Mouse (Mus musculus): ENCODE results near the gene Dnmt1. TPM values are rescaled to one million over a fixed set of nuclear protein-coding genes. Genes with fewer than 3 reads are reported as not detected.

The Dnmt1 gene
- polyA plus RNA-seq, 1 experiment from 2014 or later: 95.7 TPM

DNA sequence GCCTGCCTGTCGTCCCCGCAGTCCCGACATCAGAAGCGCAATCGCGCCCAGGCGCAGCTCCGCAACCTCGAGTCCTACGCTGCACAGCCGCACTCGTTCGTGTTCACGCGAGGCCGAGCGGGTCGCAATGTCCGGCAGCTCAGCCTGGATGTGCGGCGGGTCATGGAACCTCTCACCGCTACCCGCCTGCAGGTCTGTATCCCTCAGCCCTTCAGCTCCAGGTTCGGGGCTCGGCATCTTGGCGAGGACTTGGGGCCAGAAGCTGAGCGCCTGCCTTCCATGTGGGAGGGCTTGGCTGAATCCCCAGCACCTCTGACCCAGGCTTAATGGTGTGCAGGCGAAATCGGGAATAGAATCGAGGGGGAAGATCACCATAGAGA lies 71.3 kb downstream of the Dnmt1 start:
- no peaks in the 10 kb centered on the region for H3K27me3 ChIP-seq (ENCODE audit: control insufficient read depth, insufficient read depth, low read length)
- H3K9ac ChIP-seq (ENCODE audit: low read length): peak overlapping the region; percentile 58
- peak overlapping the region; percentile 79 for H3K4me3 ChIP-seq (ENCODE audit: low read depth, low read length)
- ATAC-seq (ENCODE audit: insufficient number of reproducible peaks, low FRiP score, low TSS enrichment, low read depth) (peak; percentile 38), DNase-seq (ENCODE audit: low spot score) (no peak)
- 0 out of 2 replicates have a peak overlapping the region, but pooled peaks have one; percentile 37 for H3K27ac ChIP-seq (replicated peaks; ENCODE audit: low read depth, low read length)
- peak overlapping the region; percentile 36 for H3K4me2 ChIP-seq (ENCODE audit: low read depth, severe bottlenecking)
- no peaks in the 10 kb centered on the region for H3K4me1 ChIP-seq (ENCODE audit: control insufficient read depth, insufficient read depth, low read length)
- no peaks in the 10 kb centered on the region for H3K9me3 ChIP-seq (ENCODE audit: control insufficient read depth, low read length)
- under 1% methylated on average over 30 of the region's 30 CpGs for WGBS
- H3K36me3 ChIP-seq (ENCODE audit: control insufficient read depth, insufficient read depth, low read length): peaks cover 30% of the 10 kb centered on the region

- H3K36me3 ChIP-seq (ENCODE audit: control insufficient read depth, insufficient read depth, low read length): peaks cover 26% of the 10 kb centered on the region
- peak within 1 kb of the TSS; percentile 36 for H3K4me2 ChIP-seq (ENCODE audit: low read depth, severe bottlenecking)
- peak within 1 kb of the TSS; percentile 79 for H3K4me3 ChIP-seq (ENCODE audit: low read depth, low read length)
- ATAC-seq (ENCODE audit: insufficient number of reproducible peaks, low FRiP score, low TSS enrichment, low read depth) (peak; percentile 92), DNase-seq (ENCODE audit: low spot score) (peak; percentile 96)
- peak within 1 kb of the TSS; percentile 71; the same call in 1 of the 2 replicates for H3K27ac ChIP-seq (replicated peaks; ENCODE audit: low read depth, low read length)
- 0% methylated on average over 43 of the region's 43 CpGs for WGBS
- H3K9me3 ChIP-seq (ENCODE audit: control insufficient read depth, low read length): no peaks in the 10 kb centered on the region
- no peaks in the 10 kb centered on the region for H3K4me1 ChIP-seq (ENCODE audit: control insufficient read depth, insufficient read depth, low read length)
- H3K9ac ChIP-seq (ENCODE audit: low read length): peak within 1 kb of the TSS; percentile 70
- no peaks in the 10 kb centered on the region for H3K27me3 ChIP-seq (ENCODE audit: control insufficient read depth, insufficient read depth, low read length)
Measured at GRCm38 (mm10) chr9:20887704-20888385, 71.8 kb downstream of the Dnmt1 start, which contains the start of gene Ppan. Gene Ppan (plus strand): TSS chr9:20888175.

- H3K27ac ChIP-seq (replicated peaks; ENCODE audit: low read depth, low read length): no peak overlapping the region
Measured at GRCm38 (mm10) chr9:20887191-20887590, 72.5 kb downstream of the Dnmt1 start.

DNA sequence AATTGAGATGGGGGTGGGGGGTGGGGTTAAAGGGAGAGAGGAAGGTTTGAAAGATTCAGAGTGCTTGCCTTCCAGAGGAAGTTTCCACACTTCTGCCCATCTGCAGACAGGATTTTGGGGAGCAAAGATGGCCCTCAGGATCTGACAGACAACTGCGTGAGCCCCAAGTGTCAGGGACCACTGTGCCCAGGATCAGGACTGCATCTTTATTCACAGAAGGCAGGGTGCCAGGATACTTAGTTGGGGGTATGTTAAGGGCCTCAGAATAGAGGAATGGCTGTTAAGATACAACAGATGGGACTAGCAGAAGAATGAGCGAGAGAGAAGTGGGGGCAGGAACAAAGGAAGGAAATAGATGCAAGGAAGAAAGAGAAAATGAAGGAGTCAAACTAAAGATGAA lies 73.1 kb downstream of the Dnmt1 start:
- no peak overlapping the region for H3K27ac ChIP-seq (replicated peaks; ENCODE audit: low read depth, low read length)
- H3K9ac ChIP-seq (ENCODE audit: low read length): no peak overlapping the region
- WGBS: 92% methylated on average over 2 of the region's 2 CpGs
- H3K9me3 ChIP-seq (ENCODE audit: control insufficient read depth, low read length): no peaks in the 10 kb centered on the region
- no peak for ATAC-seq (ENCODE audit: insufficient number of reproducible peaks, low FRiP score, low TSS enrichment, low read depth)
- H3K36me3 ChIP-seq (ENCODE audit: control insufficient read depth, insufficient read depth, low read length): peaks cover 17% of the 10 kb centered on the region
- H3K4me3 ChIP-seq (ENCODE audit: low read depth, low read length): no peak overlapping the region
- H3K4me1 ChIP-seq (ENCODE audit: control insufficient read depth, insufficient read depth, low read length): no peaks in the 10 kb centered on the region
- no peak for DNase-seq (ENCODE audit: low spot score)
- H3K27me3 ChIP-seq (ENCODE audit: control insufficient read depth, insufficient read depth, low read length): no peaks in the 10 kb centered on the region
- H3K4me2 ChIP-seq (ENCODE audit: low read depth, severe bottlenecking): no peak overlapping the region

More at GRCm38 (mm10) chr9:20887191-20887590, 72.5 kb downstream of the Dnmt1 start:
- Histone ChIP-seq H3K36me3 (ENCODE audit: control insufficient read depth, insufficient read depth, low read length) (peaks cover 22% of the 10 kb centered on the region), H3K4me2 (ENCODE audit: low read depth, severe bottlenecking) (no peak overlapping the region), H3K9ac (ENCODE audit: low read length) (no peak overlapping the region), H3K4me1 (ENCODE audit: control insufficient read depth, insufficient read depth, low read length) (no peaks in the 10 kb centered on the region), H3K9me3 (ENCODE audit: control insufficient read depth, low read length) (no peaks in the 10 kb centered on the region), H3K27me3 (ENCODE audit: control insufficient read depth, insufficient read depth, low read length) (no peaks in the 10 kb centered on the region), H3K4me3 (ENCODE audit: low read depth, low read length) (no peak overlapping the region)
- DNase-seq (ENCODE audit: low spot score): no peak
- 86% methylated on average over 6 of the region's 6 CpGs for WGBS
- no peak for ATAC-seq (ENCODE audit: insufficient number of reproducible peaks, low FRiP score, low TSS enrichment, low read depth)

DNA sequence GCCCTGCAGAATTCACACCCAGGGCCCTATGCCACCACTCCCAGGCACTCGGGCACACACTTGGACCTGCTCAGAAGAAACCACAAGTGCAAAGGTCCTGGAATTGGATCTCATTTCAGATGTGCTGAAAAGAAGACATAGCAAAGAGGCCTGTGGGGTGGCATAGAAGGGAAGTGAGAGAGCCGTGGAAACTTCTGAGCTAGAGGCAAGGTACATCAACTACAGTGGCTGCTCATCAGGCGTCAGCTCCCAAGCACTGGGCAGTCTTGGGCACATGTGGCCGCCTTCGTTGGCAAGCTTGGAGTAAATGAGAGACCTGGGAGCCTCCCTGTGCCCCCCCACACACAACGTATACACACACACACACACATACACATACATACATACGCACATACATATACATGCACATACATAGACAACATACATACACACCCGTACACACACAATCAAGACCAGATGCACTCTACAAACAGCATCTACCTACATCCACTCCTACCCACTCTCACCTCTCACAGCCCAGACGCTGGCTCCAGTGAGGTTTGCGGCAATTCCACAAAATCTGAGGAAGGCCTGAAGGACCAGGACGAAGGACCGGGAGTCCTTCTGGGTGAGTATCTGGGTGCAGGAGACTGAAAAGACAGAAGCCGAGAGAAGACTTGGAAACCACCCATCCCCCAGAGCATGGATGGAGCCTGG lies 80.4 kb downstream of the Dnmt1 start, which contains the start of gene Angptl6:
Gene Angptl6 (minus strand): TSS at position 631 of the 696 bp plus-strand sequence.
- WGBS: 89% methylated on average over 13 of the region's 13 CpGs
- 0 out of 2 replicates have a peak, but pooled peaks cover 4% of the 10 kb centered on the region for H3K27me3 ChIP-seq (ENCODE audit: control insufficient read depth, insufficient read depth, low read length)
- DNase-seq (ENCODE audit: low spot score): no peak
- H3K9me3 ChIP-seq (ENCODE audit: control insufficient read depth, low read length): no peaks in the 10 kb centered on the region
- ATAC-seq (ENCODE audit: insufficient number of reproducible peaks, low FRiP score, low TSS enrichment, low read depth): 0 out of 2 replicates have a peak, but pooled peaks have one; percentile 1
- H3K4me1 ChIP-seq (ENCODE audit: control insufficient read depth, insufficient read depth, low read length): no peaks in the 10 kb centered on the region
- no peaks in the 10 kb centered on the region for H3K36me3 ChIP-seq (ENCODE audit: control insufficient read depth, insufficient read depth, low read length)
- peak within 1 kb of the TSS; percentile 37 for H3K4me3 ChIP-seq (ENCODE audit: low read depth, low read length)
- H3K9ac ChIP-seq (ENCODE audit: low read length): peak within 1 kb of the TSS; percentile 75
- H3K4me2 ChIP-seq (ENCODE audit: low read depth, severe bottlenecking): peak within 1 kb of the TSS; percentile 63
- H3K27ac ChIP-seq (replicated peaks; ENCODE audit: low read depth, low read length): peak within 1 kb of the TSS; percentile 60; the same call in 1 of the 2 replicates

- DNase-seq (ENCODE audit: low spot score): no peak
- no peaks in the 10 kb centered on the region for H3K4me1 ChIP-seq (ENCODE audit: control insufficient read depth, insufficient read depth, low read length)
- peak overlapping the region; percentile 63 for H3K4me2 ChIP-seq (ENCODE audit: low read depth, severe bottlenecking)
- peak overlapping the region; percentile 75 for H3K9ac ChIP-seq (ENCODE audit: low read length)
- H3K9me3 ChIP-seq (ENCODE audit: control insufficient read depth, low read length): no peaks in the 10 kb centered on the region
- H3K36me3 ChIP-seq (ENCODE audit: control insufficient read depth, insufficient read depth, low read length): no peaks in the 10 kb centered on the region
- 0 out of 2 replicates have a peak, but pooled peaks cover 4% of the 10 kb centered on the region for H3K27me3 ChIP-seq (ENCODE audit: control insufficient read depth, insufficient read depth, low read length)
- no peak for ATAC-seq (ENCODE audit: insufficient number of reproducible peaks, low FRiP score, low TSS enrichment, low read depth)
- peak overlapping the region; percentile 60; the same call in 1 of the 2 replicates for H3K27ac ChIP-seq (replicated peaks; ENCODE audit: low read depth, low read length)
- H3K4me3 ChIP-seq (ENCODE audit: low read depth, low read length): peak overlapping the region; percentile 37
- 19% methylated on average over 10 of the region's 10 CpGs for WGBS
Measured at GRCm38 (mm10) chr9:20878710-20879065, 81.0 kb downstream of the Dnmt1 start.

DNA sequence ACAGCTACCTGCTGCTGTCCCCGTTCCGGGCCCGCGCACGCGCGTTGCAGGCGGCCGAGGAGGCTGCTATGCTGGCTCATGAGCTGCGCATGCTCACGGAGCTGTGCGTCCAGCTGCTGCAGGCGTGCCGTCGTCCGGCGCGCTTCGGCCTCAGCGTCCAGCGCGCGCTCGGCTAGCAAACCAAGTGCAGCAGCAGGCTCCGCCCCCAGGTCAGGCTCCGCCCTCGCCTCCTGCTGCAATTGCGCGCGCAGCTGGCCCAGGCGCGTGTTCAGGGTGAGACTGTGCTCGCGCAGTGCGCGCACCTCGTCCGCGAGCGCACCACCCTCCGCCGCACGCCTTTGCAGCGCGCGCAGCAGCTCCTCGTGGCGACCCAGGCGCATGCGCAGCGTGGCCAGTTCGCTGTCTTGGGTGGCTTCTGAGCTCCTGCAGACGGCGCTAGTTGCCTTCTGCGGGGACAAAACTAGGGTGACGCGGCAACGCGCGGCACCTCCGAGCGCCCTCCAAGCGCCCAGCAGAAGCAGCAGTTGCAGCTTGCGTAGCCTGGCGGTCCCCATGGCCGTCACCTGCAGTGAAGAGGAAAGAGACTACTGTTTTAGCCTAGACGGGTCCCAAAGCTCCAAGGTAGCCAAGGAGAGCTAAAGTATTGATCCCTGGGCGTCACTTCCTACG lies 81.5 kb downstream of the Dnmt1 start:
- DNase-seq (ENCODE audit: low spot score) (peak; percentile 99), ATAC-seq (ENCODE audit: insufficient number of reproducible peaks, low FRiP score, low TSS enrichment, low read depth) (peak; percentile 91)
- WGBS: under 1% methylated on average over 69 of the region's 69 CpGs
- 0 out of 2 replicates have a peak, but pooled peaks cover 4% of the 10 kb centered on the region for H3K27me3 ChIP-seq (ENCODE audit: control insufficient read depth, insufficient read depth, low read length)
- no peaks in the 10 kb centered on the region for H3K36me3 ChIP-seq (ENCODE audit: control insufficient read depth, insufficient read depth, low read length)
- no peaks in the 10 kb centered on the region for H3K9me3 ChIP-seq (ENCODE audit: control insufficient read depth, low read length)
- H3K4me3 ChIP-seq (ENCODE audit: low read depth, low read length): peak overlapping the region; percentile 37
- peak overlapping the region; percentile 63 for H3K4me2 ChIP-seq (ENCODE audit: low read depth, severe bottlenecking)
- H3K4me1 ChIP-seq (ENCODE audit: control insufficient read depth, insufficient read depth, low read length): no peaks in the 10 kb centered on the region
- peak overlapping the region; percentile 75 for H3K9ac ChIP-seq (ENCODE audit: low read length)
- peak overlapping the region; percentile 60; the same call in 1 of the 2 replicates for H3K27ac ChIP-seq (replicated peaks; ENCODE audit: low read depth, low read length)

Data from limb, embryonic 11.5 days (tissue).